Mouse (Mus musculus) heart, postnatal 36 days (tissue): ENCODE data around the gene Wwc2. TPM values are rescaled to one million over a fixed set of nuclear protein-coding genes. Genes with fewer than 3 reads are reported as not detected.
A peak's percentile ranks its signal among the peaks of the same experiment; 100 is the strongest.
"Not testable (repeated sequence)": the region's sequence is repeated elsewhere in the genome, so short reads cannot be mapped to it uniquely, and the experiment has no call there.

Source experiments
- DNase-seq, 2 experiments: peaks; one replicate each; pipeline ENCODE4 v3.0.0; 2021 to 2022
- intact Hi-C: fragments of 180-260 bp; cut with DNase I; formaldehyde crosslinking; loops from one replicate; pipeline ENCODE4 v1.15.1; 2025
- total RNA-seq, 2 experiments: library from RNA; stranded (reverse); gene quantifications; 2 replicates each; pipeline ENCODE4 v1.2.3; 2021

Wwc2 gene
- total RNA-seq, 2 experiments from 2014 or later, result 26.1 to 28.3 TPM

DNA sequence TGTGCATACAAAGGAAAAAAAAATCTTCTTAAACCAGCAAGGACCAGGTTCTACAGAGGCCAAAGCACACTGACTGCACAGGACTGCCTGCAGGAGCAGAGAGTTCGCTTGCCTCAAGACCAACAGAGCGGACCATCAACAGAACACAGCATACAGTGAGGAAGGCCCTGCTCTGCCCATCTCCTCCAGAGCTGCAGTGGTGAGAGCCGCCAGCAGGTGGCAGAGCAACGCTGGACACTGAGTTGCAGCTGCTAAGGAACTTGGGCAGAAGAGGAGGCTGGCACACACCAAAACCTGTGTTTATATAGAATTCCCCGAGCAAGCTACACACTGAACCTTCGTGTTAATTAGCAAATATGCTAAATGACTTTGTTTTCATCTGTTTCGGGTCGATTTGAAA is 123.7 kb downstream of the Wwc2 start:
- peak; percentile 84 to 93 for DNase-seq

DNA sequence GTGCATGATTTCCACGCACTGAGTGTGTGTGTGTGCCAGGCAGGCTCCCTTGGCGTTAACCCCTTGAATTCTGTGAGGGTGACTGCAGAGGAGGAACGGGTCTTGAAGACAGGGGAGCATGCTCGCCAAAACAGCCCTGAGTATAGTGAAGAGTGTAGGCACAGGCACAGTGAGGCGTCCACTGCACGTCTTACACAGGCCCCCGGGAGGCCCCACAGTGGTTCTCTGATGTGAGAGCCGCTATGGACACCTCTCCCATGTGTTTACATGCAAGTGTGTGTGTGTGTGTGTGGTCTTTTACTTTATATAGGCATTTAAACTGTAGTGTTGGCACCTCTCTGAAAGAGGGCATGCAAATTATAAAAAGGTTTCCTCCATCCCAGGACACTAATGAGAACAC is 124.2 kb downstream of the Wwc2 start:
- intact Hi-C loops, result no loop called here
- DNase-seq, result no peak

More for the DNA sequence above, 123.7 kb downstream of the Wwc2 start:
- intact Hi-C loops, result loop anchor here (1.0 kb wide), 1 partner anchor 149 kb away; no protein-coding TSS in a partner anchor

DNA sequence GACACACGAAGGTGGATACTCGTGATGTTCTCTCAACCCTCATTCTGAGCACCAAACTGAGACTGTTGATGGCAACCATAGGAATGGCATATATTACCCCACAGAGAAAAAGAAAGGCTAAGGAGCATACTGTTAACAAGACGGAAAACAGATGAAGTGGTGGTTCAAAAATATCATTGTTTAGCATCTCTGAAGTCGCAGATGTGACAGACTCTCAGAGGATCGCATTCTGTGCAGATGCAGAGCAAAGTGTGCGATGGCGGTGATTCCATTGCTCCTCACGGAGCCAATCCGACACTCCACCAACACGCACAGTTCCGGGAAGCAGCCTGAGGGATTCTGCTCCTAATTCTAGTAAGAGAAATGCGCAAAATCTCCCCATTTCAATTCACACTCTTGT is 131.5 kb downstream of the Wwc2 start:
- no peak for DNase-seq
- intact Hi-C loops, result no loop called here

DNA sequence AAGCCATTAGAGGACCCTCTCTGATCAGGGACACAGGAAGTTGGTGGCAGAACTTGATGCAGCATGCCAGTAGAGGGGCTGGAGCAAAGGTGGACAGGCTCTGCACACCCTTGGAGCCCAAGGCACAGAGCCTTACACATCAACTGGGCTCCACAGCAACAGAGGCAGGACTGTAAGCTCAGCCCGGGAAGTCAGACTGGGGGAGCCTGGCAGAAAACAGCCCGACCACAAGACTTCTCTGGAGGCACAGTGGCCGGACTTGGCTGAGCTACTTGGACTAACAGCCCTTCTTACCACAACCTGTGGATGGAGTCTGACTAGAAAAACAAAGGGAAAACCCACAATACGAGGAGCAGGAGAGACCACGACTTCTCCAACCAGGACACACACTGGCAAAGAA is 137.4 kb downstream of the Wwc2 start:
- no peak for DNase-seq
- intact Hi-C loops, result no loop called here

DNA sequence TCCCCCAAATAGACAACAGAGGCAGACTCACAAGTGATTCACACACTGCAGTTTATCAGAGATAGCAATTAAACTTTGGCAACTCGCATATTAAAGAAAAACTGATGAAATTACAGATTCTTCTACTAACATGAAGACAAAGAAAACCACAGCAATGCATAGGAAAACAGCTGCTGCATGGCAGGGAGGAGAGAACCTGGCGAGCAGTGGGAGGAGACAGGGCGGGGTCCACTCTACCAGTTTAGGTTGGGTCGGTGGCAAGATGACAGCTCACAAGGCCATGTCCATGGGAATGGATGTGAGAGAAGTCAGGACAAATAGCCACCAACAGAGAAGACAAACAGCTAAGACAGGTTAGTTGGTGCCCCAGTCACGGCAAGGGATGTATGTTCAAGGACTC is 138.0 kb downstream of the Wwc2 start:
- no peak for DNase-seq
- intact Hi-C loops, result no loop called here

DNA sequence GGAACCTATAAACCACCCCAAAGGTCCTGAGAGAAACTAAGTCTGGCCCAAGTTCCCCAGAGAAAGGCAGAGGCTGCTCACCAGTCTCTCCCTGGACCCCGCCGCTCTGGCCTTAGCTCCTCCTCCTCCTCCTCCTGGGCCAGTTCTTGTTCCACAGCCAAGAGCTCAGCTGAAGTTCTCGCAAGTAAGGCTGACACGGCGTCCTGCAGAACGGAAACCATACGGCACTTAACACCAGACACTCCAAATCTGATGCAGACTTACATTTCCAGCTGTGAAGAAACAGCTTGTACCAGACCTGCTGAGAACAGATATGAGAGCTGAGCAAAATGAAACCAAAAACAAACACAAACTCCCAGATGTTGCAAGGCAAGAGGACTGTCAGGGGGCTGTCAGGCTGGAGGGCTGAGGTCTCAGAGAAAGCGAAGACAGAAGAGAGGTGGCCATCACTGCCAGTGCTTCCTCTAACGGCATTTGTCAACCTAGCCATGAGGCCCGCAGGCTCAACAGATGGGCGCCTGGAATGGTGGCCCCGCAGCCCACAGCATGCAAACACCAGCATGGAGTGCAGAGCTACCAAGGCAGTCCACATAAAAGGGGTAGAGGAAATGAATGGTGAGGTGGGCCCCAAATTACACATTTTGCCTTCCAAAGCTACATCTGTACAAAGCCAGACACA is 138.8 kb downstream of the Wwc2 start:
- intact Hi-C loops, result no loop called here
- peak; percentile 57 to 68 for DNase-seq

DNA sequence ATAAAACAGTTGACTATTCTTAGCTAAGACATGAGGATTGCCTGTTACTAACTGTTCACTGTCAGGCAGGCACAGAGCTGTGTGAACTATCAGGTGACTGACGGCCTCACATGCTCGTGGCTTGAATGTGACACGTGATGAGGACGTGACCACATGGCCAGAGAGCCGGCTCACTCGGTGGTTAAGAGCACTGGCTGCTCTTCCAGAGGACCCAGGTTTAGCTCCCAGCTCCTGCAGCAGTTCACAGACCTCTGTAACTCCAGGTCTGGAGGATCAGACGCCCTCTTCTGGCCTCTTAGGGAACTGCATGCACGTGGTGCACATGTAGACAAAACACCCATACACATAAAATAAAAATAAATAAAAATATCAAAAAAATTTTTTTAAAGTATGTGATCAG is 140.9 kb downstream of the Wwc2 start:
- intact Hi-C loops, result no loop called here

DNA sequence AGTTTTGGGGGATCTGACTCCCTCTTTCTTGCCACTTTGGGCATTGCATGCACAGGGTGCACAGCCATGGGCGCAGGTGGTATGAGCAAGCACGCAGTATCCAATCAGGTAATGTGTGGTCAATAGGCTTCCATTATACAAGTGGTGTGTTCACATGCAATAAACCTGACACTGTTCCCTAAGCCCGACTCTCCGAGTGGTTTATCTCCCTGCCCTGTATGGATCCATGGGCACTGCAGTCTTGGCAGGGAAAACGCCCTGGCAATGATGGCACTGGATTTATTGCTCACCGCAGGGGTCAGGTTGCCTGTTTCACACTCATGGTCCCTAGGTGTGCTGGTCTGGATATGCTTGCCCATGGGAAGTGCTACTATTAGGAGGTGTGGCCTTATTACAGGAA is 142.8 kb downstream of the Wwc2 start:
- intact Hi-C loops, result no loop called here
- DNase-seq, result no peak

More for the DNA sequence above, 140.9 kb downstream of the Wwc2 start:
- DNase-seq, result no peak

DNA sequence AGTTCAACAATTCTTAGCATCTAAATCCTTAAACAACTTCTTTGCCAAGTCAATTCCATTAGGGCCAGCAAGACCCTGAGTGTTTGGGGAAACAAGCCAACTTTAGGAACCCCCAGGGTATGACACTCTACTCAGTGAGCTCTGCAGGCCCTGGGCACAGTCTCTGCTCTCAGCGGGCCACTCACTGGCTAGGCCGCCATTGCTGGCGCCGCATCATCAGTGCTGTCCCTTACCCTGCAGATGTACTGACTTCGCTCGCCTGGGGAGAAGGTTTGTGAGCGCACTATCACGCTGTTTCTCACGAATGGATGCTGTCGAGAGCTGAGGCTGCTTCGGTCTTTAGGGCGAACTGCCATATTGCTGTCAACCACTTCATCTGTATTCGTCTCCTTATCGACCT is 143.6 kb downstream of the Wwc2 start:
- no peak for DNase-seq
- intact Hi-C loops, result no loop called here

DNA sequence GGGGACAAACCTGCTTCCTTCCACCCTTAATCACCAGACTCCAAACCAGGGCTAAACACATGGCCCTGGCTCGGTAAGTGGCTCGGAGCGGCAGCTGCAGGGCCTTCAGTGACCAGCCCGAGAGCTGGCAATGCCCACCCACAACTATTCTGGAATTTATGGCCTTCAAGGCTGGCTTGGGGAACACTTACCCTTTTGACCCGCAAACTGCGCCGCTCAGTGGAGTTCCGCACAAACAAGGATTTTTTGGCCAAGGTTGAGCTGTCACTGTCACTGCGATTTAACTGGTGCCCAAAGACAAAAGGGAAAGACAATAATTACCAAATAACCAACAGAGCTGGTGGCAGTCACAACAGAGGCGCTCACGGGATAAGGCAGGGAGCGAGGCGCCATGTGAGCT is 144.8 kb downstream of the Wwc2 start:
- intact Hi-C loops, result no loop called here

DNA sequence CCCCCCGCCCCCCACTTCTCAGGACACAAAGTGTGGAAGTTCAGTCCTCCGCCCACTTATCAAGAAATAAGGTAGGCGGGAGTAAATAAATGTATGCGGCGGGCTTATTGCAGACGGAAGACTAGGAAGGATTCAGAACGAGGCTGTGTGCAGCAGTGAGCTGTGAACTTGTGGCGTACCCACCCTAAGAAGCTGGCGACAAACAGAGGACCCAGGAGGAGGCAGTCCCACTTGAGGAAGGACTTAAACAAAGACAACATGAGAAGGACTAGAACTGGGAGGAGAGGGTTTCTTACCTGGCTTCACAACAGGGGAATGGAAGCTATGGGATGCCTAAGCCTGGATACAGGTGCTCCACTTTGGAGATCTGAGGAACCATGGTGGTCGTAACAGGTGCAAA is 147.1 kb downstream of the Wwc2 start:
- DNase-seq, result no peak
- intact Hi-C loops, result loop anchor here (5.0 kb wide), 1 partner anchor 101 kb away; no protein-coding TSS in a partner anchor

More for the DNA sequence above, 144.8 kb downstream of the Wwc2 start:
- DNase-seq, result no peak

DNA sequence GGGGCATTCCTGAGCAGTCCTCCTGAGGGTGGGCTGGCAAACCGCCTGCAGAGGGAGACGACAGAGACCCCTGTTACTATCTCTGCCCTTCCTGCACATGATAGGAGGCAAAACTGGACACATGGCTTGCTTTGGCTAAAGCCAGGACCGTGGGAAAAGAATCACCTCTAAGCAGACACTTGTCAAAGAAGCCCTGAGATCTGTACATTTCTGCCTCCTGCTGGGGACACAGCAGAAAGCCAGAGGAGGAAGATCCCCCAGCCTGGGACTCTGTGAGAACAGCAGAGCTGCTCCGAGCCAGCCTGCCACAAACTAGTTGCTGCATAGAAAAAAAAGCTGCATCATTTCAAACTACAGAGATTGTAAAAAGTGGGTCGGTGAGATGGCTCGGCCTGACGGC is 147.7 kb downstream of the Wwc2 start:
- intact Hi-C loops, result loop anchor here (5.0 kb wide), 1 partner anchor 101 kb away; no protein-coding TSS in a partner anchor
- no peak for DNase-seq

DNA sequence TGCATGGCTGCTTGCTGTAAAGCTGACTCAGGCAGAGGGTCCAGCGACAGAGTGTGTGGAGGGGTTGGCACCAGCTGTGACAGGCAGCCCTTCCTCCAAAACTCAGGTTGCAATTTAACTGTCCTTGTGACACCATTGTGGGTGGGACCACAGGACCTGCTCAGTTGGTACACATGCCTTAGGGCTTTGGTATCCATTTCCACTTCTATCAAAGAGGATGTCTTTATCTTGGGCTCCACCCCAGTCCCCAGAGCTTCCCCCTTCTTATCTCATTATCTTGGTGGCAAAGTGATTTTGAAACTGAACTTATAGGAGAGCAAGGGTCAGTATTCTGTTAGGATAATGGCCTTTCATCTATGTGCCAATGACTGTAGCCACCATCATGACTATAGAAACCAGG is 156.8 kb downstream of the Wwc2 start:
- intact Hi-C loops, result no loop called here
- no peak for DNase-seq

DNA sequence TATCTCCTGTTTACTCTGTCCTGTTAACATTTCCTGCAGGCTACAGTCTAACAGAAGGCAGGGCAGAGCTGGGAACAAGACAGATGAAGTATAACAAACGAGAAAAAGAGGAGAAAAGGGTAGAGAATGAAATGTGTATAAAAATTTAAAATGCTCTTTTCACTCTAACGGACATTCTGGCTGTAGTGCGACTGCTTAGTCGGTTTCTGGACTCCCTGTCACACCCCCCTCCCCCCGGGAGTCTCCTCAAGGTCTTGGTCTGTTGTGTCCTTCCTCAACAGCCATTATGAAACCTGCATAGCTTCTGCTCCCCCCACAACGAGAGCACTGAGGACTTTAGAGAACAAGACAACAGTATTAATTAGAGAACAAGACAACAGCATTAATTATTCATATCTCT is 158.1 kb downstream of the Wwc2 start:
- intact Hi-C loops, result no loop called here
- no peak for DNase-seq

DNA sequence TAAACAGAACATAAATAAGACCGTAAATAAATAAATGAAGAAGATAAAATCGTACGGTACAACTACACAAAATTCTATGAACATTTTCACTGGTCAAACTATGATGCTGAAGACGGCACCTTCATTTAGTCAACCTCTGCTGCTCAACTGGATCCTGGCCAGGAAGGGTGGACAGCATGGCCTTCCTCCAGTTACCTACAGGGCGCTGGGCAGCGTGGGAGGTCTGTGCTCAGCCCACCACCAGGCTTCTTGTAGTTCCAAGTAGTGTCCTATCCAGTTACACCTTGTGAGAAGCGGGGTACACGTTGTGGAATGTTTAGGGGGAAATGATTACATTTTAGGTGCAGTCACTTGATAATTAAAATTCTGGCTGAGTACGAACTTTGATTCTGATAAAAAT is 163.8 kb downstream of the Wwc2 start:
- intact Hi-C loops, result loop anchor here (5.0 kb wide), 1 partner anchor 85 kb away; no protein-coding TSS in a partner anchor
- no peak for DNase-seq

DNA sequence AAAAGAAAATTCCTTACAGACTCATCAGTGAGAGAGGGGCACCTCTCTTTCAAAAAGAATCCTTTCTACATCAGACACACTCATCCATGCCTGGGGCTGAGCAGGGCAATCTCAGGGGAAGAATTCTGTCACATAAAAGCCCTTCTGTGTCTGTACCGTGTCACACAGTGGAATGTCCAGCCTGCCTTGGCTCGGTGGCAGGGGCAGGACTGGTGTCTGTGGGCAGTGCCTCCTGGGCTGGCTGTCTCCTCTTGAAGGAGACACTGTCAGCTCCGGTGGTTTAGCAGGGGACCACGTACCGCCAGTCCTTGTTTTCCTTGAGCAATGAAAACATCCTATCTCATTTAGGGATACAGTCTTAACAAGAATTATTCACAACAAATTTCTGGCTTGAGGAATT is 165.1 kb downstream of the Wwc2 start:
- intact Hi-C loops, result loop anchor here (5.0 kb wide), 1 partner anchor 83 kb away; no protein-coding TSS in a partner anchor
- no peak for DNase-seq

DNA sequence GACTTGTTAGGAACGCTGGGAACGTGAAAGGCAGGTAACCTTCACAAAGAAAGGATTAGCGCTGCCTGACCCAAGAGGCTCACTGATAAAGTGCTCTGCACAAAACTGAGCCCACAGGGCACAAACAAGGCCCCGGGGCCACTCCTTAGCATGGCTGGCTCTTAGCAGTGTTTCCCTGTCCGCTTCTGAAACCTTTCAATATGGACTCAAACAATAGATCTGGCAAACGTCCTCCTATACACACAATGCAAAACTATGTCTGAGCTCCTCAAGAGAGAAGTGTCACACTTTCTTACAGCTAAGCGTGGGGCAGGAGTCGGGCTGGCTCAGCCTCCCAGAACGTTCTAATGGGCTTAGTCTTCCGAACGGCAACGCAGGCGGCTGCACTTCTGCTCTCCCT is 166.5 kb downstream of the Wwc2 start, which contains the start of gene Cldn22:
Gene Cldn22 (plus strand): TSS at position 301 of the 400 bp plus-strand sequence.
- intact Hi-C loops, result no loop called here

DNA sequence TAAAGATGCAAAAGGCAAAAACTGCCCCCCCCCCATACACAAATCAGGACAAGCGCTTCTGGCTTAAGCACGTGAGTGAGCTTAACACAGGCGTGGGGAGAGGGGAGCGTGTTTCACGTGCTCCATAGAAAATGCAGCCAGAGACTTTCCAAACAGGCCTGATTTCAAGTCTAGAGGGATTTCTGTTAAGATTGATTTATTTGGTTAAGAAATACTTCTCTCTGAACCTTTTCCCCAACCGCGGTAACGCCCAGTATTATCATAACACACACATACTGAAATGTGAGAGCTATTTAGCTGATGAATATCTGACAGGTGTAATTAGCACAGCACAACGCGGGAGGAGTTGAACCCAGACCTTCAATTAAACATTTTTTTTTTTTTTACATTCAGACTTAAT is 166.9 kb downstream of the Wwc2 start:
- intact Hi-C loops, result no loop called here
- no peak for DNase-seq

More for the DNA sequence above, 166.5 kb downstream of the Wwc2 start, which contains the start of gene Cldn22:
- DNase-seq, result no peak

DNA sequence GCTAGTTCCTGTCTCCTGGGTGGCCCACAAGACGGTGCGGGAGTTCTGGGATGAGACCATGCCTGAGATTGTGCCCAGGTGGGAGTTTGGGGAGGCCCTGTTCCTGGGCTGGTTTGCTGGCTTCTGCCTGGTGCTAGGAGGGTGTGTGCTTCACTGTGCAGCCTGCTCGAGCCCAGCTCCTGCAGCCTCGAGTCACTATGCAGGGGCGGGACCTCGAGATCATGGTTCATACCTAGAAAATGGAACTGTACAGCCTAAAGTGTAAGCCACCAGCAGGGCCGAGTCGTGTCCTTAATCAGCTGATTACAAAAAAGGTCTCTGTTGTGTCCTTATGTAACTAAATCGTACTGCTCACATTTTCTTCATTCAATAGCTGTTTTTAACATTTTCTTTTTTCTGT is 168.2 kb downstream of the Wwc2 start:
- intact Hi-C loops, DNase-seq: not testable (repeated sequence)

DNA sequence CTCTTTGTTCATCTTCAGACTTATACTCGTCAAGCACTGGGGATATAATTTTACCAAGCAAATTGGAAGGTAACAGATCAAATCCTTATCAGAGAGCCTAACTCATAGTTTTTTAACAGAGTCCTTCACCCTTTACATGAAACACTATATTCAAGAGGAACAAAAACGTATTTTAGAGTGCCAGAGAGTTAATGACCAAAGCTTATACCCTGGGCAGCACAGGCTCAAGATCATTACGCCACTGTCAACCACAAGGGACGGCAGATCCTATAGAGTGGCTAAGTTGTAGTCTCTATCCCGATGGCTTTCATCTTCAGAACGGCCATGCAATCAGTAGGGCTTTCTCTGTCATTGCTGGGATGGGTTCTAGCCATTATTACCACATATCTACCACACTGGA is 168.9 kb downstream of the Wwc2 start, which contains the start of gene Cldn24:
Gene Cldn24 (plus strand): TSS at position 301 of the 400 bp plus-strand sequence.
- intact Hi-C loops, result no loop called here
- DNase-seq, result no peak

DNA sequence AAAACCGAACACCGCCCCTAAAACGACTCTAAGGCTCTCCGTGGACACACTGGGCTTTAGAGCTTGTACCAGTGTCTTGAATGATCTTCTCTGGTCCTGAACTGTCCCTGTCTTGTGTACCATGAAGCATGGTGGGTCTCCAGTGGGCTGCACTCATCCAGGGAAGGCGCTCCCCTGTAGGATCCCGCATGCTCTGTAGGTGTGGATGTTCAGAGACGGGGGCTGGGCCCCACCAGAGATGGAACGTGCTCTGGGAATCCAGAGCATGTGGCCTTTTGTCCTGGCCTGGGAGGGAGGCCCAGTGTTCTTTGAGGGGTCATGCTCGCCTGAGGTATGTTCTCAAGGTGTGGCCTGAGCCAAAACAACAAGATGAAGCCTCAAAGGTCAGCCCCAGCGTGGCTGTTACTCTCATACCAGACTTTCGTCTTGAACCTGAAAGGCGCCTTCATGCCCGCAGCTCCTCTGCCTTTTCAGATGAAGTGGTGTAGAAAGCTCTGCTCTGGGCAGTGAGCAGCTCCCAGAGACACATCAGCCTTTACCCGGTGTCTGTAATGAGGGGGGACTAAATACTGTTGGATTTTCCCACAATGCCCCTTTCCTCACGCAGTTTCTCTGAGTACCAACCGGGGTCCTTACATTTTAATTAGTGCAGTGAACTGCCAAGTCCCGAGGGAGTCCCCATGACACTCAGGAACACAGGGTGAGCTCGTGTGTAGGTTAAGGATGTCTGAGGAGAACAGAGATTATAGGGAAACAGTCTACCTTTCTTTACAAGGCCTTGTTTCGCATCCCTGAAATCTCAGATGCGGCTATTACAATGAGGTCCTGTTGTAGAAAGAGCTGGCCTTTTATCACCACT is 169.6 kb downstream of the Wwc2 start:
- intact Hi-C loops, result no loop called here
- no peak for DNase-seq
